Mouse (Mus musculus) liver, embryonic 14.5 days (tissue): ENCODE results near the gene Vmn1r14.
"Not testable (repeated sequence)": the region's sequence is repeated elsewhere in the genome, so short reads cannot be mapped to it uniquely, and the experiment has no call there.

Experiments used
- CTCF ChIP-seq: IDR thresholded peaks from 2 replicates; pipeline ENCODE4 v1.5.1; 2016; ENCODE audit warnings: antibody characterized with exemption, low read depth, control low read depth
- EP300 ChIP-seq: IDR thresholded peaks from 2 replicates; pipeline ENCODE4 v1.6.1; 2016; ENCODE audit warnings: antibody characterized with exemption, low read depth

DNA sequence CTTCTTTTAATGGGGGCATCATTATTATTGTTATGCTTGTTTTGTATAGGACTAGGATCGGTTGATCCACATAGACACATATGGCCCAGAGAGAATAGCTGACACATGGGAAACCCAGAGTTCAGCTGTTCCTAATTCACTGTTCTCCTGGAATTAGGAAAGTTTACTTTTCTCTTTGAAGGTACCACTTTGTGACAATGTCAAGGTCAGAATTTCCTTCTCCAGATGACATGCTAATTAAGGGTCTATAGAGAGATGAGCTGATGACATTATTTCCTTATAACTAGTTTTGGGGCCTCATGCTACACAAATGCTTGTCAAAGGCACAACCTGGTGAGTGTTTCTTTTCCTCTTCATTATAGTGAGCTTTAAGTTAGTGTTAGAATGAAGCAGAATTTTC lies 28.5 kb upstream of the Vmn1r14 start, which contains the start of gene Vmn1r13:
- not testable (repeated sequence) for TF ChIP-seq CTCF, EP300
